Mouse (Mus musculus) forebrain, postnatal 0 days (tissue): ENCODE data around the gene 1700012B07Rik. TPM values are rescaled to one million over a fixed set of nuclear protein-coding genes. Genes with fewer than 3 reads are reported as not detected.

ENCODE experiments used
- ATAC-seq: fragments of 200-750 bp; cut with Nextera tagmentation; 2 replicates; pipeline ENCODE4 v1.8.0; 2017; ENCODE audit warnings: mild to moderate bottlenecking, moderate library complexity
- DNase-seq: peaks from one replicate; pipeline ENCODE4 v3.0.0-alpha.2; 2015
- H3K27ac ChIP-seq: fragments of 300-500 bp; sonication (generic); 2 replicates; pipeline ENCODE4 v1.5.1; 2014; ENCODE audit warnings: low read depth, mild to moderate bottlenecking, antibody characterized with exemption, low read length, moderate library complexity, mixed read lengths
- H3K27me3 ChIP-seq: fragments of 300-500 bp; sonication (generic); 2 replicates; pipeline ENCODE4 v1.6.1; 2014; ENCODE audit warnings: mild to moderate bottlenecking, low read length, mixed read lengths; ENCODE audit not compliant: insufficient read depth
- H3K36me3 ChIP-seq: fragments of 300-500 bp; sonication (generic); 2 replicates; pipeline ENCODE4 v1.6.1; 2014; ENCODE audit warnings: mild to moderate bottlenecking, moderate library complexity; ENCODE audit not compliant: insufficient read depth
- H3K4me1 ChIP-seq: fragments of 300-500 bp; sonication (generic); 2 replicates; pipeline ENCODE4 v1.6.1; 2014; ENCODE audit warnings: antibody characterized with exemption; ENCODE audit not compliant: insufficient read depth
- H3K4me2 ChIP-seq: fragments of 300-500 bp; sonication (generic); 2 replicates; pipeline ENCODE4 v1.6.1; 2014; ENCODE audit warnings: low read depth, mild to moderate bottlenecking, moderate library complexity
- H3K4me3 ChIP-seq: fragments of 300-500 bp; sonication (generic); 2 replicates; pipeline ENCODE4 v1.5.1; 2014; ENCODE audit warnings: low read depth, low read length, mixed read lengths
- H3K9ac ChIP-seq: fragments of 300-500 bp; sonication (generic); 2 replicates; pipeline ENCODE4 v1.6.1; 2014; ENCODE audit warnings: mild to moderate bottlenecking
- H3K9me3 ChIP-seq: fragments of 300-500 bp; sonication (generic); 2 replicates; pipeline ENCODE4 v1.6.1; 2016; ENCODE audit warnings: low read length
- CTCF ChIP-seq: sonication (generic); IDR thresholded peaks from 2 replicates; pipeline ENCODE4 v1.5.1; 2016; ENCODE audit warnings: antibody characterized with exemption, control low read depth, low read depth
- WGBS: fragments of 180-500 bp; shearing (Covaris S2); extraction: QIAGEN DNeasy Blood & Tissue Kit; methylation state at CpG from one replicate; pipeline ENCODE4 v1.1.7; 2014; 5-methylcytosine and 5-hydroxymethylcytosine counted together
- polyA plus RNA-seq: library from polyadenylated mRNA; unstranded; fragments of >200 nt; fragmentation: Nextera tagmentation; extraction: Ambion mirVana; gene quantifications from 2 replicates; pipeline ENCODE4 v1.2.1, GENCODE M21; 2015
- total RNA-seq: library from RNA; depleted of rRNA; stranded (reverse); fragments of >200 nt; gene quantifications from 2 replicates; pipeline ENCODE4 v1.2.3, GENCODE M21; 2014

Gene 1700012B07Rik
- total and polyA plus RNA-seq, 2 experiments from 2014 or later, result not detected

DNA sequence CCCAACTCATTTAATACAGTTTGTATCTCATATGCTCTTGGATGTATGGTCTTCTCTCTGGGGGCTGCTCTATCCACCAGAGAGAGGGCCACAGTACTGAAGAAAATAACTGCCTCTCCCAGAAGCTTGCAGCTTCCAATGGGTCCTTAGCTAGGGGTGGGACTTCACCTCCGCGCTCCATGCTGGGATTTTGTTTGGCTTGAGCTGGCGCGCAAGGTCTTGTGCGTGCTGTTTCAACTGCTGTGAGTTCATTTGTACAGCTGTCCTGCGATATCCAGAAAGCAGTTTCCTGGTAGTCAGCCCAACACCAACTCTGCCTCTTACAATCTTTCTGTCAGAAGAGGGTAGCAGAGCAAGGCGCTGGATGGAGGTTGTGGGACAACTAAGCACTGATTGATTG, 18.5 kb upstream of the 1700012B07Rik start:
- Histone ChIP-seq H3K4me1 (no peaks in the 10 kb centered on the region), H3K4me2 (no peak overlapping the region), H3K27ac (no peak overlapping the region), H3K4me3 (no peak overlapping the region), H3K9ac (no peak overlapping the region), H3K27me3 (no peaks in the 10 kb centered on the region), H3K9me3 (no peaks in the 10 kb centered on the region), H3K36me3 (no peaks in the 10 kb centered on the region)
- ATAC-seq (no peak), DNase-seq (no peak)
- WGBS, result 67% methylated on average over 7 of the region's 7 CpGs
- no peak for TF ChIP-seq CTCF

GRCm38 (mm10) chr11:109845601-109846000, 17.8 kb upstream of the 1700012B07Rik start:
- Histone ChIP-seq H3K9me3 (no peaks in the 10 kb centered on the region), H3K27ac (no peak overlapping the region), H3K27me3 (no peaks in the 10 kb centered on the region), H3K4me3 (no peak overlapping the region), H3K4me1 (no peaks in the 10 kb centered on the region), H3K4me2 (no peak overlapping the region), H3K9ac (no peak overlapping the region), H3K36me3 (no peaks in the 10 kb centered on the region)
- 67% methylated on average over 4 of the region's 4 CpGs for WGBS
- no peak for ATAC-seq
- TF ChIP-seq CTCF, result no peak
- no peak for DNase-seq

GRCm38 (mm10) chr11:109844466-109844865, 16.6 kb upstream of the 1700012B07Rik start:
- 70% methylated on average over 5 of the region's 5 CpGs for WGBS
- no peak for TF ChIP-seq CTCF
- no peak overlapping the region for H3K9ac ChIP-seq
- H3K4me1 ChIP-seq, result no peaks in the 10 kb centered on the region
- no peak for DNase-seq
- no peaks in the 10 kb centered on the region for H3K36me3 ChIP-seq
- no peak overlapping the region for H3K27ac ChIP-seq
- H3K9me3 ChIP-seq, result no peaks in the 10 kb centered on the region
- no peak for ATAC-seq
- no peak overlapping the region for H3K4me2 ChIP-seq
- H3K27me3 ChIP-seq, result no peaks in the 10 kb centered on the region
- H3K4me3 ChIP-seq, result no peak overlapping the region

DNA sequence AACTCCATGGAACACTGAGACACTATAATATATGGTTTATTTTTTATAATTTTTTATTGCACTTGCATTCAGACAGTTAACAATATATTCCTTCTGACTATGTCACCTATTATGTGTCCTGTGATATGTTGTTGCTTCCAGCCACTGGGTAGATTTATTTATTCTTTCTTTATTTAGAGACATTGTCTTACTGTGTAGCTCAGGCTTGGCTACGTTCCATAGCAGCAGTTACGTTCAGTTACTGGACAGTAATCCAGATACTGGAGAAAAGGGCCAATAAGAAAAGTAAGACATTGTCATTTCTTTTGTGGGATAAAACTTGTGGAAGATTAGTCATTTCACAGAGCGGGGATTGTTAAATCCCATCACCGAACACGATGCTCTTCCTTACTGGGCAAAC, 2.5 kb upstream of the 1700012B07Rik start:
- Histone ChIP-seq H3K36me3 (no peaks in the 10 kb centered on the region), H3K9ac (no peak overlapping the region), H3K27ac (no peak overlapping the region), H3K4me1 (no peaks in the 10 kb centered on the region), H3K4me3 (no peak overlapping the region), H3K27me3 (no peaks in the 10 kb centered on the region), H3K9me3 (no peaks in the 10 kb centered on the region), H3K4me2 (no peak overlapping the region)
- no peak for TF ChIP-seq CTCF
- WGBS, result 70% methylated on average over 5 of the region's 5 CpGs
- no peak for DNase-seq
- ATAC-seq, result no peak

DNA sequence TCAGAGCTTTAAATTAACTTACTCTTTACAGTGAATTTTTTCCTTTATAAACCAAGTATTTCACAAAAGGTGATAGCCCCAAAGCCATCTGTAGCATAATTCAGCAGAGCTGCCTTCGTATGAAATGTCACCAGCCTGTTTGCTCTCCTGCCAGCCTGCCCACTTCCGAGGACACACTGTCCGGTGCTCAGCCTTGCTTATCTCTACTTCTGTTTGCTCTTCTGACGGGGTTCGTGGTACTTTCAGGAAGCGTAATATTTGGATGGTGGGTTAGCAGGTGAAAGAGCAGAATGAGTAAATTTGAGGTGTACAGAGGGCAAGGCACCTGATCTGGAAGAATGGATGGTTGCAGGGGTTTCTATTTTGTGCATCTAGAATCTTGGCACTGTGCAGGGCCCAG, 5.6 kb downstream of the 1700012B07Rik start:
- Histone ChIP-seq H3K4me2 (no peak overlapping the region), H3K36me3 (no peaks in the 10 kb centered on the region), H3K9ac (no peak overlapping the region), H3K27ac (no peak overlapping the region), H3K4me3 (no peak overlapping the region), H3K27me3 (no peaks in the 10 kb centered on the region), H3K9me3 (no peaks in the 10 kb centered on the region), H3K4me1 (no peaks in the 10 kb centered on the region)
- 85% methylated on average over 6 of the region's 6 CpGs for WGBS
- DNase-seq (no peak), ATAC-seq (no peak)
- TF ChIP-seq CTCF, result no peak

DNA sequence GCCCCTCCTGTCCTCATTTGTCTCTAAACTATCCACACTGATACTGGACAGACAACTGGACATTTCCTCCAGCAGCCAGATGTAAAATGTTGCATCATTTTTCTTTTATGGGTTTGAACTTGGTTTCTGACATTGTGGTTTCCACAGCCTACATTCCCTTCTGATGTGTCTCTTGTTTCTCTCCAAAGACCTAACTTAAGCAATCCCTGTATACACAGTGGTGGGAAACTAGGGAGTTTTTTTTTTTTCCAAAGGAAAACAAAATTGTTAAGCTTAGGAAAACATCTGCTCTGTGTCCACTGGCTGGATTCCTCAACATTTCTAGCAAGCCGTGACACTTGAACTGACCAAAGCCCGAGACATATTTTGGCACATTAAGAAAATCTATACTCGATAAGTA, 10.4 kb downstream of the 1700012B07Rik start:
- WGBS, result 88% methylated on average over 3 of the region's 3 CpGs

DNA sequence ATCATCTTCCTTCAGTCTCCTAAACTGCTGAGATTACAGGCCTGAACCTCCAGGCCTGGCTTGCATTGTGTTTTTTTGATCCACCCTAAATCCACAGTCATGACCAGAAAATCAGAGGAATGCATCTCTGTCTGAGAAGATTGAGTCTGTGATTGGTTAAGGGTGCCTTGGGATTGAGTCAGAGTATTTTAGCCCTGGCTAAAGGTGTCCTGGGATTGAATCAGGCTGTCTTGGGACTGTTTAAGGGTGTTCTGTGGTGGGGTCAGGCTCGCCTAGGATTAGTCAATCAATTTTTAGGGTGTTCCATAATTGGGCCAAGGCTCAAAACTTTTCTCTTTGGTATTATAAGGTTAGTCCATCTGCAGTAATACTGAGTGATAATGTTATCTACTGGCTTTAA, 10.9 kb downstream of the 1700012B07Rik start:
- Histone ChIP-seq H3K9ac (no peak overlapping the region), H3K4me2 (no peak overlapping the region), H3K27me3 (no peaks in the 10 kb centered on the region), H3K4me1 (no peaks in the 10 kb centered on the region), H3K36me3 (no peaks in the 10 kb centered on the region), H3K4me3 (no peak overlapping the region), H3K27ac (no peak overlapping the region), H3K9me3 (no peaks in the 10 kb centered on the region)
- no peak for DNase-seq
- TF ChIP-seq CTCF, result no peak
- no peak for ATAC-seq
- 64% methylated on average over 1 of the region's 1 CpGs for WGBS

More for the DNA sequence above, 10.4 kb downstream of the 1700012B07Rik start:
- Histone ChIP-seq H3K27ac (no peak overlapping the region), H3K9me3 (no peaks in the 10 kb centered on the region), H3K27me3 (no peaks in the 10 kb centered on the region), H3K4me3 (no peak overlapping the region), H3K9ac (no peak overlapping the region), H3K4me2 (no peak overlapping the region), H3K4me1 (no peaks in the 10 kb centered on the region), H3K36me3 (no peaks in the 10 kb centered on the region)
- no peak for ATAC-seq
- TF ChIP-seq CTCF, result no peak
- no peak for DNase-seq

DNA sequence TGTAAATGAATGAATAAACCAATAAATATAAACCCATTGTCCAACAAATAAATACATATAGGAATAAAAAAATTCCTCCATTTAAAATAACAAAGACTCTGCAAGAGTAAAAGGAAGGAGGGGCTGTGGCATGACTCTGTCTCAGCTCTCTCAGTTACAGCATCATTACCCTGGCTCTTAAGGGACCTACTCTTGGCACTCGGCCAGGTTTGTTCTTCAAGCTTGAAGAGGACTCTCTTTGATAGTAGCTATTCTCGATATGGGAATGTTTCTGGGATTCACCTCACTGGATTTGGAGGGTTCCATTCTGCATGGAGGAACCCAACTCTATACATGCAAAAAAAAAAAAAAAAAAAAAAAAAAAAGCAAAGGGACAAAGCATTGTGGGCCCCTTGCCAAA, 16.1 kb downstream of the 1700012B07Rik start:
- no peak overlapping the region for H3K9ac ChIP-seq
- no peaks in the 10 kb centered on the region for H3K36me3 ChIP-seq
- 74% methylated on average over 2 of the region's 2 CpGs for WGBS
- no peak overlapping the region for H3K4me3 ChIP-seq
- H3K4me2 ChIP-seq, result no peak overlapping the region
- H3K9me3 ChIP-seq, result no peaks in the 10 kb centered on the region
- TF ChIP-seq CTCF, result no peak
- ATAC-seq, result no peak
- no peaks in the 10 kb centered on the region for H3K27me3 ChIP-seq
- no peaks in the 10 kb centered on the region for H3K4me1 ChIP-seq
- DNase-seq, result no peak
- no peak overlapping the region for H3K27ac ChIP-seq
